Mouse (Mus musculus) heart, postnatal 0 days (tissue): ENCODE data around the gene Gart. TPM values are rescaled to one million over a fixed set of nuclear protein-coding genes. Genes with fewer than 3 reads are reported as not detected.

Source experiments
- ATAC-seq: fragments of 200-750 bp; cut with Nextera tagmentation; 2 replicates; pipeline ENCODE4 v1.8.0; 2017; ENCODE audit warnings: low read depth, moderate number of reproducible peaks, moderate library complexity; ENCODE audit not compliant: insufficient read depth
- DNase-seq: peaks from one replicate; pipeline ENCODE4 v3.0.0-alpha.2; 2016; ENCODE audit warnings: low spot score
- H3K27ac ChIP-seq: fragments of 300-500 bp; sonication (generic); 2 replicates; pipeline ENCODE4 v1.5.1; 2014; ENCODE audit warnings: low read depth, mild to moderate bottlenecking
- H3K27me3 ChIP-seq: fragments of 300-500 bp; sonication (generic); 2 replicates; pipeline ENCODE4 v1.6.1; 2014; ENCODE audit warnings: low read length, mixed read lengths; ENCODE audit not compliant: control insufficient read depth, insufficient read depth
- H3K36me3 ChIP-seq: fragments of 300-500 bp; sonication (generic); replicated peaks from 2 replicates; pipeline ENCODE4 v1.6.1; 2014; ENCODE audit warnings: low read length, mixed read lengths; ENCODE audit not compliant: control insufficient read depth, insufficient read depth
- H3K4me1 ChIP-seq: fragments of 300-500 bp; sonication (generic); 2 replicates; pipeline ENCODE4 v1.6.1; 2014; ENCODE audit warnings: antibody characterized with exemption; ENCODE audit not compliant: control insufficient read depth, insufficient read depth
- H3K4me2 ChIP-seq: fragments of 300-500 bp; sonication (generic); 2 replicates; pipeline ENCODE4 v1.6.1; 2014; ENCODE audit warnings: low read depth, mild to moderate bottlenecking, low read length, moderate library complexity
- H3K4me3 ChIP-seq: fragments of 300-500 bp; sonication (generic); 2 replicates; pipeline ENCODE4 v1.5.1; 2014; ENCODE audit warnings: low read depth, low read length
- H3K9ac ChIP-seq: fragments of 300-500 bp; sonication (generic); replicated peaks from 2 replicates; pipeline ENCODE4 v1.6.1; 2014; ENCODE audit warnings: low read depth, low read length, mixed read lengths
- H3K9me3 ChIP-seq: fragments of 300-500 bp; sonication (generic); replicated peaks from 2 replicates; pipeline ENCODE4 v1.6.1; 2016; ENCODE audit warnings: low read length; ENCODE audit not compliant: control insufficient read depth
- CTCF ChIP-seq: IDR thresholded peaks from 2 replicates; pipeline ENCODE4 v1.5.1; 2016; ENCODE audit warnings: antibody characterized with exemption, control low read depth, low read depth
- EP300 ChIP-seq: IDR thresholded peaks from 2 replicates; pipeline ENCODE4 v1.6.1; 2016; ENCODE audit warnings: antibody characterized with exemption, low read depth
- WGBS: fragments of 180-500 bp; shearing (Covaris S2); extraction: QIAGEN DNeasy Blood & Tissue Kit; methylation state at CpG from one replicate; pipeline ENCODE4 v1.1.7; 2014; 5-methylcytosine and 5-hydroxymethylcytosine counted together
- polyA plus RNA-seq: library from polyadenylated mRNA; unstranded; fragments of >200 nt; fragmentation: Nextera tagmentation; extraction: Ambion mirVana; gene quantifications from 2 replicates; pipeline ENCODE4 v1.2.1, GENCODE M21; 2015
- total RNA-seq: library from RNA; depleted of rRNA; stranded (reverse); fragments of >200 nt; gene quantifications from 2 replicates; pipeline ENCODE4 v1.2.3, GENCODE M21; 2014; ENCODE audit warnings: low replicate concordance

The Gart gene
- total and polyA plus RNA-seq, 2 experiments from 2014 or later, result 43.9 to 45.9 TPM

DNA sequence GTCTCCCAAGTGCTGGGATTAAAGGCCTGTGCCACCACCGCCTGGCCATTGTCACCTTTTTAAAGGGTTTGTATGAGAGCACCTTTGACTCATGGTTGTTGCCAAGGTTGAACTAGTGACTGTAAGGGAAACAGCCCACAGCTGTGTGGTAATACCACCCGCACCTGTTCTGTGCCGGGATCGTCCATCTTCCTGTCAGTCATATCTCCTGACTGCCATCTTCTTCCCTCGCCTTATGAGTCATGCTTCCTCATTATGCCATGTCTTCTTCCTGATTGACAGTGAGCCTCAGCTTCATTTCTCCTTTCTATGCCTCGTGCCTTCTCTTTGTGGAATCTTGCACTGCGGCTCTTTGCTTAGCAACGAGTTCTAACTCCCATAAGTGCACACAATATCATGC lies 39.8 kb downstream of the Gart start:
- no peak overlapping the region for H3K4me2 ChIP-seq
- WGBS, result 88% methylated on average over 8 of the region's 8 CpGs
- ATAC-seq, result no peak

DNA sequence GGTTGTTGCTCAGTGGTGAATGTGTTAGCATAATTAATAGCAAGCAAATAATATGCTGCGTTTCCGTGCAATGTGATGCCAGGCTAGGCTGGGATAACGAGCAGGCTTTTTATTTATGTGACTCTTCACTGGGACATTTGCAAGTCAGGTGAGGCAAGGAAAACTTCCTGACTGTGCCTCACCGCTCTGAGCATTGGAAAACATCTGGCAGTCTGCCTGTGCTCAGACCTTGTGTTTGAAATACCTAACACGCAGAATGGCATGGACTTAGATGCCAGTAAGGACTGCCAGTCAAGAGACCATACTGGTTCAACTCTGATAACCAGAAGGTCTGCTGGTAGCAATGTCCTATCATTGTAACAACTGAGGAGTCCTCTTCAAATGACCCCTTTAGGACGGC lies 41.6 kb downstream of the Gart start:
- Histone ChIP-seq H3K9ac (no peak overlapping the region), H3K4me3 (no peak overlapping the region), H3K4me2 (no peak overlapping the region), H3K36me3 (no peaks in the 10 kb centered on the region), H3K9me3 (no peaks in the 10 kb centered on the region), H3K27me3 (no peaks in the 10 kb centered on the region), H3K4me1 (peaks cover 4% of the 10 kb centered on the region; the same call in 1 of the 2 replicates), H3K27ac (no peak overlapping the region)
- no peak for TF ChIP-seq CTCF
- no peak for TF ChIP-seq EP300
- 65% methylated on average over 6 of the region's 6 CpGs for WGBS
- DNase-seq (no peak), ATAC-seq (no peak)

More for the DNA sequence above, 39.8 kb downstream of the Gart start:
- Histone ChIP-seq H3K9me3 (no peaks in the 10 kb centered on the region), H3K27me3 (no peaks in the 10 kb centered on the region), H3K27ac (no peak overlapping the region), H3K4me3 (no peak overlapping the region), H3K36me3 (no peaks in the 10 kb centered on the region), H3K9ac (no peak overlapping the region), H3K4me1 (peaks cover 6% of the 10 kb centered on the region; the same call in 1 of the 2 replicates)
- DNase-seq, result no peak
- no peak for TF ChIP-seq CTCF
- no peak for TF ChIP-seq EP300

DNA sequence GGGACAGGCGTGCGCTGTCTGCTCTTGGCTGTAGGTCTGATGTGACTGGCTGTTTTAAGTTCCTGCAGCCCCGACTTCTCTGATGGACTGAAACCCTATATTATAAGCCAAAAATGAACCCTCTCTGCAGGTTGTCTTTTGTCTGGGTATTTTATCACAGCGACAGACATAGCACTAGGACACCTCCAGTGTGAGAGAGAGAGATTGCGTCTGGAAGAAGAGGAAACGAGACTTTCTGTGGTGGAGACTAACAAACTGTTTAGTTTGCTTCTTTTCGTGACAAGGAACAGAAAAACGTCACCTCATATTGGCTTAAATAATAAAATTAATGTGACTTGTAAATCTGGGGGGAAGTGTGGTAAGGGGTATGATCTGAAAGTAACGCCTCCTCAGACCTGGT lies 45.1 kb downstream of the Gart start:
- Histone ChIP-seq H3K9ac (no peak overlapping the region), H3K4me2 (no peak overlapping the region), H3K36me3 (no peaks in the 10 kb centered on the region), H3K27ac (no peak overlapping the region), H3K9me3 (no peaks in the 10 kb centered on the region), H3K27me3 (no peaks in the 10 kb centered on the region), H3K4me1 (peaks cover 2% of the 10 kb centered on the region; the same call in 1 of the 2 replicates), H3K4me3 (no peak overlapping the region)
- DNase-seq (no peak), ATAC-seq (no peak)
- TF ChIP-seq CTCF, result no peak
- TF ChIP-seq EP300, result no peak
- WGBS, result 60% methylated on average over 9 of the region's 9 CpGs

DNA sequence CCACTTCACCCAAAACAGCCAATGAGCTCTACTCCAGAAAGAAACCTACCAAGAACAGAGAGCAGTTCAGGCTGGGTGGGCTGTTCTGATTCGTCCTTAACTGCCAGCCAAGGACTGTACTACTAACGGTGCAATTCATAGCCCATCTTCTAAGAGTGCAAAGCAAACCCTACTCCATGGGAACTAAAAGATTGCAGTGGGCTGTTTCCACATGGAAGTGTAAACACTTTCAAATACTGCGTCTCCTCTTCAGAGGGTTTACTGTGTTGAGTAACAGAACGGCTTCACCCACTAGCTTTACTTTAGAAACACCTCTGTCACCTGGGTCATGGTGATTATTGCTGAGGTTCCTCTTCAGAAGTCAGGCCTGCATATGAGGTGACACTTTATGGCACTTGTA lies 45.7 kb downstream of the Gart start:
- Histone ChIP-seq H3K27ac (no peak overlapping the region), H3K9me3 (no peaks in the 10 kb centered on the region), H3K4me3 (no peak overlapping the region), H3K4me1 (peaks cover 5% of the 10 kb centered on the region; the same call in 1 of the 2 replicates), H3K9ac (no peak overlapping the region), H3K36me3 (no peaks in the 10 kb centered on the region), H3K27me3 (no peaks in the 10 kb centered on the region), H3K4me2 (no peak overlapping the region)
- ATAC-seq (no peak), DNase-seq (no peak)
- TF ChIP-seq CTCF (no peak), EP300 (no peak)
- 73% methylated on average over 4 of the region's 4 CpGs for WGBS

DNA sequence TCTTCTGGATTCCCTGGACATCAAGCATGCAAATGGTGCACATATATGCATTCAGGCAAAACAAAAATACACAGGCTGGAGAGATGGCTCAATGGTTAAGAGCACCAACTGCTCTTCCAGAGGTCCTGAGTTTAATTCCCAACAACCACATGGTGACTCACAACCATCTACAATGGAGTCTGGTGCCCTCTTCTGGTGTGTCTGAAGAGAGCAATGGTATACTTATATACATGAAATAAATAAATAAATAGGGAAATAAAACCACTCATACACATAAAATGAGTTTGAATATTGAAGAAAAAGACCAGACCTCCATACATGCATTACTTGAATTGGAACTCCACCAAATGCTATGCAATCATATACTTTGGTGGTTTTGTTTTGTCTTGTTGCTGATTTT lies 47.5 kb downstream of the Gart start:
- H3K9ac ChIP-seq, result no peak overlapping the region
- H3K4me1 ChIP-seq, result peaks cover 5% of the 10 kb centered on the region; the same call in 1 of the 2 replicates
- H3K27ac ChIP-seq, result no peak overlapping the region
- H3K9me3 ChIP-seq, result no peaks in the 10 kb centered on the region
- no peak for DNase-seq
- ATAC-seq, result no peak
- TF ChIP-seq CTCF (no peak; the same call in 1 of the 2 replicates), EP300 (no peak)
- H3K4me3 ChIP-seq, result no peak overlapping the region
- no peak overlapping the region for H3K4me2 ChIP-seq
- no peaks in the 10 kb centered on the region for H3K36me3 ChIP-seq
- no peaks in the 10 kb centered on the region for H3K27me3 ChIP-seq

DNA sequence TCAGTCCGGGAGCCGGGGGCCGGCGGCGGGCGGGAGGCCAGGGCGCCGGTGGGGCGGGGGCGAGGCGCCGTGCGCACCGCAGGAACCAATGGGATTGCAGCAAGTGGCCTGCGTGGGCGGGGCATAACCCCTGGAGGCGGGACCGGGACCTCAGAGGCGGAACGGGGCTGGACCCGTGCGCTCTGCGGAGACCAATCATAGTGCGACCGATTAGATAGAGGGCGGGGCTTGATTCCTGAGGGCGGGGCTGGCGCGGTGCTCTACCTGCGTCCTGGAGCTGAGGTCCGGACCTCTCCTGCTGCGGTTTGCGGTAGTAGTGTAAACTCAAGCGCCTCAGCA lies 49.1 kb downstream of the Gart start, which contains the start of gene Tmem50b:
Gene Tmem50b (minus strand): TSS at position 129 of the 339 bp plus-strand sequence.
- Histone ChIP-seq H3K9me3 (no peaks in the 10 kb centered on the region), H3K4me2 (peak within 1 kb of the TSS; percentile 87), H3K36me3 (no peaks in the 10 kb centered on the region), H3K27ac (peak within 1 kb of the TSS; percentile 65), H3K4me1 (peaks cover 5% of the 10 kb centered on the region; the same call in 1 of the 2 replicates), H3K9ac (peak within 1 kb of the TSS; percentile 70), H3K27me3 (no peaks in the 10 kb centered on the region), H3K4me3 (peak within 1 kb of the TSS; percentile 81)
- peak; percentile 100 for ATAC-seq
- under 1% methylated on average over 34 of the region's 34 CpGs for WGBS
- TF ChIP-seq CTCF (no peak), EP300 (no peak)
- DNase-seq, result peak; percentile 95
